Mouse (Mus musculus) cortical plate, adult 2 months (tissue): Measurements from ENCODE around the gene Coq4.

Experiments used
- CTCF ChIP-seq: fragments of 200-500 bp; IDR thresholded peaks from 2 replicates; pipeline ENCODE4 v1.5.1; 2011; ENCODE audit warnings: mild to moderate bottlenecking, control low read depth, low read length; ENCODE audit not compliant: insufficient read depth; ENCODE audit errors: extremely low read depth
- POLR2A ChIP-seq: fragments of 200-500 bp; IDR thresholded peaks from 2 replicates; pipeline ENCODE4 v1.6.1; 2011; ENCODE audit warnings: mild to moderate bottlenecking, low read length, control low read depth; ENCODE audit not compliant: insufficient read depth; ENCODE audit errors: extremely low read depth

DNA sequence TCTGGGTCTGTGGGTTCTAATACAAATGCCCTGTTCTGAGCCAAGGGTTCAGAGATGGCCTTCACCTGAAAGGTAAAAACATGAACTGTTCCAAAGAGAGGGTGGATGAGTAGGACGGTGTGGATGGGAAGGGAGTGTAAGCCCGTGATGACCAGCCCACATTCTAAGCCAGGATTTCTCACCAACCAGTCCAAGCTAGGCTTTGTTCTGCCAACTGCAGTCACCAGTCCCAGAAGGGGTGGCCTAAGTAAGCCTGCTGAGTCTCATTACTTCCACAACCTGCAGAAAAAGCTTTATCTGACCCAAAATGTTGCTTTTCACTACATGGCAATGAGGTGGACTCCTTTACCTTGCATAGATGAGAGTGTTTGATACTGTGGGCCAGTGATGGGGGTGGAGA, 56.8 kb downstream of the Coq4 start:
- no peak for TF ChIP-seq POLR2A
- no peak for TF ChIP-seq CTCF
